Mouse (Mus musculus): ENCODE results near the gene Fam173b. TPM values are rescaled to one million over a fixed set of nuclear protein-coding genes. Genes with fewer than 3 reads are reported as not detected.

Gene Fam173b
- polyA plus RNA-seq, 2 experiments = 12.8 to 13.5 TPM

GRCm38 (mm10) chr15:31617261-31617660, 15.6 kb downstream of the Fam173b start:
- Histone ChIP-seq H3K27me3 (ENCODE audit: control insufficient read depth, insufficient read depth, low read length) (no peaks in the 10 kb centered on the region), H3K36me3 (ENCODE audit: control insufficient read depth, insufficient read depth, low read length) (peaks cover 17% of the 10 kb centered on the region), H3K9me3 (ENCODE audit: control insufficient read depth, low read length) (no peaks in the 10 kb centered on the region), H3K4me1 (ENCODE audit: control insufficient read depth, insufficient read depth, low read length) (no peaks in the 10 kb centered on the region), H3K4me2 (replicated peaks; ENCODE audit: low read depth, low read length, severe bottlenecking) (no peak overlapping the region), H3K9ac (ENCODE audit: low read depth, low read length, severe bottlenecking) (no peak overlapping the region), H3K27ac (replicated peaks; ENCODE audit: low read depth, low read length) (no peak overlapping the region), H3K4me3 (replicated peaks; ENCODE audit: low read length) (no peak overlapping the region)
- ATAC-seq (ENCODE audit: low FRiP score, low read depth) = no peak
- no peak for TF ChIP-seq POLR2A (IDR thresholded peaks at IDR 0.05; ENCODE audit: borderline replicate concordance, extremely low read depth, insufficient read depth, insufficient read length)
- no peak for DNase-seq (ENCODE audit: low spot score)
- WGBS = 89% methylated on average over 9 of the region's 9 CpGs

GRCm38 (mm10) chr15:31619521-31619920, 17.9 kb downstream of the Fam173b start:
- Histone ChIP-seq H3K36me3 (ENCODE audit: control insufficient read depth, insufficient read depth, low read length) (peaks cover 17% of the 10 kb centered on the region), H3K4me1 (ENCODE audit: control insufficient read depth, insufficient read depth, low read length) (no peaks in the 10 kb centered on the region), H3K27ac (replicated peaks; ENCODE audit: low read depth, low read length) (no peak overlapping the region), H3K9ac (ENCODE audit: low read depth, low read length, severe bottlenecking) (no peak overlapping the region), H3K4me3 (replicated peaks; ENCODE audit: low read length) (no peak overlapping the region), H3K27me3 (ENCODE audit: control insufficient read depth, insufficient read depth, low read length) (no peaks in the 10 kb centered on the region), H3K9me3 (ENCODE audit: control insufficient read depth, low read length) (no peaks in the 10 kb centered on the region), H3K4me2 (replicated peaks; ENCODE audit: low read depth, low read length, severe bottlenecking) (no peak overlapping the region)
- DNase-seq (ENCODE audit: low spot score) (peak; percentile 60), ATAC-seq (ENCODE audit: low FRiP score, low read depth) (no peak)
- TF ChIP-seq POLR2A (IDR thresholded peaks at IDR 0.05; ENCODE audit: borderline replicate concordance, extremely low read depth, insufficient read depth, insufficient read length) = no peak
- WGBS = 90% methylated on average over 8 of the region's 8 CpGs

- H3K9me3 ChIP-seq (ENCODE audit: control insufficient read depth, low read length) = no peaks in the 10 kb centered on the region
- no peaks in the 10 kb centered on the region for H3K36me3 ChIP-seq (ENCODE audit: control insufficient read depth, insufficient read depth, low read length)
- TF ChIP-seq POLR2A (IDR thresholded peaks at IDR 0.05; ENCODE audit: borderline replicate concordance, extremely low read depth, insufficient read depth, insufficient read length) = no peak
- WGBS = 37% methylated on average over 12 of the region's 12 CpGs
- ATAC-seq (ENCODE audit: low FRiP score, low read depth) = no peak
- no peak for DNase-seq (ENCODE audit: low spot score)
- no peak overlapping the region for H3K4me3 ChIP-seq (replicated peaks; ENCODE audit: low read length)
- H3K4me1 ChIP-seq (ENCODE audit: control insufficient read depth, insufficient read depth, low read length) = peaks cover 5% of the 10 kb centered on the region
- peak overlapping the region; percentile 16; the same call in 1 of the 2 replicates for H3K9ac ChIP-seq (ENCODE audit: low read depth, low read length, severe bottlenecking)
- no peaks in the 10 kb centered on the region for H3K27me3 ChIP-seq (ENCODE audit: control insufficient read depth, insufficient read depth, low read length)
- peak overlapping the region; percentile 48; the same call in 1 of the 2 replicates for H3K27ac ChIP-seq (replicated peaks; ENCODE audit: low read depth, low read length)
- no peak overlapping the region for H3K4me2 ChIP-seq (replicated peaks; ENCODE audit: low read depth, low read length, severe bottlenecking)
These were observed 25.9 kb downstream of the Fam173b start for GRCm38 (mm10) chr15:31627277-31628154.

GRCm38 (mm10) chr15:31628180-31628579, 26.5 kb downstream of the Fam173b start:
- ATAC-seq (ENCODE audit: low FRiP score, low read depth) (no peak), DNase-seq (ENCODE audit: low spot score) (no peak)
- peaks cover 5% of the 10 kb centered on the region for H3K4me1 ChIP-seq (ENCODE audit: control insufficient read depth, insufficient read depth, low read length)
- WGBS = 73% methylated on average over 10 of the region's 10 CpGs
- H3K36me3 ChIP-seq (ENCODE audit: control insufficient read depth, insufficient read depth, low read length) = no peaks in the 10 kb centered on the region
- no peak overlapping the region for H3K4me2 ChIP-seq (replicated peaks; ENCODE audit: low read depth, low read length, severe bottlenecking)
- no peak overlapping the region for H3K9ac ChIP-seq (ENCODE audit: low read depth, low read length, severe bottlenecking)
- no peak overlapping the region for H3K27ac ChIP-seq (replicated peaks; ENCODE audit: low read depth, low read length)
- no peaks in the 10 kb centered on the region for H3K9me3 ChIP-seq (ENCODE audit: control insufficient read depth, low read length)
- H3K4me3 ChIP-seq (replicated peaks; ENCODE audit: low read length) = no peak overlapping the region
- no peak for TF ChIP-seq POLR2A (IDR thresholded peaks at IDR 0.05; ENCODE audit: borderline replicate concordance, extremely low read depth, insufficient read depth, insufficient read length)
- H3K27me3 ChIP-seq (ENCODE audit: control insufficient read depth, insufficient read depth, low read length) = no peaks in the 10 kb centered on the region

GRCm38 (mm10) chr15:31629556-31629955, 27.9 kb downstream of the Fam173b start:
- H3K4me2 ChIP-seq (replicated peaks; ENCODE audit: low read depth, low read length, severe bottlenecking) = no peak overlapping the region
- ATAC-seq (ENCODE audit: low FRiP score, low read depth) (no peak), DNase-seq (ENCODE audit: low spot score) (no peak)
- WGBS = 91% methylated on average over 3 of the region's 3 CpGs
- H3K9me3 ChIP-seq (ENCODE audit: control insufficient read depth, low read length) = 0 out of 2 replicates have a peak, but pooled peaks cover 5% of the 10 kb centered on the region
- no peak for TF ChIP-seq POLR2A (IDR thresholded peaks at IDR 0.05; ENCODE audit: borderline replicate concordance, extremely low read depth, insufficient read depth, insufficient read length)
- no peaks in the 10 kb centered on the region for H3K27me3 ChIP-seq (ENCODE audit: control insufficient read depth, insufficient read depth, low read length)
- H3K9ac ChIP-seq (ENCODE audit: low read depth, low read length, severe bottlenecking) = no peak overlapping the region
- no peak overlapping the region for H3K27ac ChIP-seq (replicated peaks; ENCODE audit: low read depth, low read length)
- no peaks in the 10 kb centered on the region for H3K36me3 ChIP-seq (ENCODE audit: control insufficient read depth, insufficient read depth, low read length)
- peaks cover 5% of the 10 kb centered on the region for H3K4me1 ChIP-seq (ENCODE audit: control insufficient read depth, insufficient read depth, low read length)
- H3K4me3 ChIP-seq (replicated peaks; ENCODE audit: low read length) = no peak overlapping the region
